Mouse (Mus musculus): ENCODE measurements around the gene Gak.

- TF ChIP-seq ZNF384 (IDR thresholded peaks at IDR 0.05; ENCODE audit: low read depth, low read length) = no peak
- no peak for TF ChIP-seq EP300 (IDR thresholded peaks at IDR 0.05; ENCODE audit: low read length)
- no peak for TF ChIP-seq NRF1 (IDR thresholded peaks at IDR 0.05; ENCODE audit: low read depth, low read length)
- TF ChIP-seq CTCF (conservative IDR thresholded peaks at IDR 0.05 in 1 of 2, IDR thresholded peaks at IDR 0.05 in 1 of 2; ENCODE audit: low read depth in 2 of 2, low read length in 2 of 2) = no peak
- TF ChIP-seq POLR2A (IDR thresholded peaks at IDR 0.05; ENCODE audit: low read depth, low read length) = no peak
- no peak for TF ChIP-seq POLR2AphosphoS2 (IDR thresholded peaks at IDR 0.05; ENCODE audit: low read depth, low read length)
- no peak for TF ChIP-seq ELF1 (IDR thresholded peaks at IDR 0.05; ENCODE audit: low read depth, low read length)
- TF ChIP-seq RCOR1 (conservative IDR thresholded peaks at IDR 0.05; ENCODE audit: low read depth, low read length) = no peak
These were observed 45.8 kb upstream of the Gak start, which contains the start of gene Slc26a1 for GRCm38 (mm10) chr5:108675251-108675816.

Measured in CH12.LX (cell line).